Mouse (Mus musculus): ENCODE measurements around the gene Htr1d. TPM values are rescaled to one million over a fixed set of nuclear protein-coding genes. Genes with fewer than 3 reads are reported as not detected.

The Htr1d gene
- polyA plus RNA-seq, 1 experiment from 2014 or later = 0.17 TPM

DNA sequence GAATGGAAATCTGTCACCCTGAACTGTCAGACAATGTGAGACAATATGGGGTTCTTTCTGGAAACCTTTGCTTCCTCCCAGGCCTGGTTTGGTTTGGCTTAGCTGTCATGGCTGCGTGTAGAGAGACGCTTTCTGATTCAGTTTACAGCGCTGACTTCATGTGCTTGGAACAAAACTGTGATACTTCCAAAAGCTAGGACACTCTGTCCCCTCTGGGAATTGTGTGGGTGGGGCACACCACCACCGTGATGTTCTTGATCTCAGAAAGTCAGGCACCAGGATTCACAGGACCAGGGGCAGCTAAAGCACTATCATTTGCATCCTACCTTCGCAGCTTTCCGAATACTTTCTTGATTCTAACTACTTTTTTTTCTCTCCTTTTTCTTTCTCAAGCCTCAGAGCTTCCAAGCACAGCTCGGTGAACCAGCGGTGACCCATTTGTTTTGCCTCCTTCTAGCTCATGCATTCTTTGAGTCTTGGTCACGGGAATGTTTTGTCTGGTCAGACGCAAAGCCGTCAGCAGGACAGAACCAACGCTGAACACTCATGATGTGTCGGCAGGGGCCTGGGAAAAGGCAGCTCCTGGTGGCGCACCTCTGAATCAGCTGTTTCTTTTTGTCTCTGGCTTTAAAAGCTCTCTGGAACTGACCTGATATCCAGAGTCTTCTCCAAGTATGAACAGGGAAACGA lies 18.2 kb downstream of the Htr1d start:
- 70% methylated on average over 15 of the region's 15 CpGs for WGBS
- no peak for DNase-seq (ENCODE audit: low spot score)
- no peak for ATAC-seq (ENCODE audit: insufficient read depth, low FRiP score, low TSS enrichment)

DNA sequence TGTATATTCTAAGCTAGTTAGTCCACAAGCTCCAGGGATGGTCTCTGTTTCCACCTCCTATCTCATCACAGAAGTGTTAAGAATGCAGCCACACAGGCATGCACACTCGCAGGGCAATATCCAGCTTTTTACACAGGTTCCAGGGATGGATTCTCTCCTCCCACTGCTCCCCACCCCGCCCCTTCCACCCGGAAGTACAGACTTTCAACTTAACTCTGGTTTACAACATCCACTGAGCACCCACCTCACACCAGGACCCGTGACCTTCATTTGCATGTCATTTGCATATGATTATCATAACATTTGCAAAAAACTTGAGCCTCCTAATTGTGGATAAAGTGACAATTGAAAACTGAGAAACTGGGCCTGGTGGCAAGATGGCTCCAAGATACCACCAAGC lies 21.2 kb downstream of the Htr1d start:
- ATAC-seq (ENCODE audit: insufficient read depth, low FRiP score, low TSS enrichment) = no peak
- 72% methylated on average over 4 of the region's 4 CpGs for WGBS
- Histone ChIP-seq H3K9ac (ENCODE audit: low read length) (no peak overlapping the region), H3K4me3 (ENCODE audit: low read depth, low read length) (no peak overlapping the region), H3K27ac (ENCODE audit: low read depth, low read length) (no peak overlapping the region), H3K9me3 (ENCODE audit: control insufficient read depth, low read length) (no peaks in the 10 kb centered on the region), H3K27me3 (ENCODE audit: control insufficient read depth, insufficient read depth, low read length) (no peaks in the 10 kb centered on the region), H3K4me2 (ENCODE audit: low read depth) (no peak overlapping the region), H3K4me1 (ENCODE audit: control insufficient read depth, insufficient read depth, low read length) (no peaks in the 10 kb centered on the region), H3K36me3 (ENCODE audit: control insufficient read depth, insufficient read depth, low read length) (no peaks in the 10 kb centered on the region)
- no peak for DNase-seq (ENCODE audit: low spot score)

More for the DNA sequence above, 18.2 kb downstream of the Htr1d start:
- Histone ChIP-seq H3K27ac (ENCODE audit: low read depth, low read length) (no peak overlapping the region), H3K4me1 (ENCODE audit: control insufficient read depth, insufficient read depth, low read length) (no peaks in the 10 kb centered on the region), H3K4me2 (ENCODE audit: low read depth) (no peak overlapping the region), H3K9ac (ENCODE audit: low read length) (no peak overlapping the region), H3K36me3 (ENCODE audit: control insufficient read depth, insufficient read depth, low read length) (no peaks in the 10 kb centered on the region), H3K4me3 (ENCODE audit: low read depth, low read length) (no peak overlapping the region), H3K9me3 (ENCODE audit: control insufficient read depth, low read length) (no peaks in the 10 kb centered on the region), H3K27me3 (ENCODE audit: control insufficient read depth, insufficient read depth, low read length) (no peaks in the 10 kb centered on the region)

GRCm38 (mm10) chr4:136449795-136450194 lies 26.5 kb downstream of the Htr1d start:
- no peaks in the 10 kb centered on the region for H3K27me3 ChIP-seq (ENCODE audit: control insufficient read depth, insufficient read depth, low read length)
- no peak overlapping the region for H3K4me2 ChIP-seq (ENCODE audit: low read depth)
- no peaks in the 10 kb centered on the region for H3K9me3 ChIP-seq (ENCODE audit: control insufficient read depth, low read length)
- ATAC-seq (ENCODE audit: insufficient read depth, low FRiP score, low TSS enrichment) = no peak
- no peaks in the 10 kb centered on the region for H3K36me3 ChIP-seq (ENCODE audit: control insufficient read depth, insufficient read depth, low read length)
- no peak overlapping the region for H3K4me3 ChIP-seq (ENCODE audit: low read depth, low read length)
- no peak for DNase-seq (ENCODE audit: low spot score)
- H3K27ac ChIP-seq (ENCODE audit: low read depth, low read length) = no peak overlapping the region
- H3K9ac ChIP-seq (ENCODE audit: low read length) = no peak overlapping the region
- WGBS = 91% methylated on average over 5 of the region's 5 CpGs
- no peaks in the 10 kb centered on the region for H3K4me1 ChIP-seq (ENCODE audit: control insufficient read depth, insufficient read depth, low read length)

DNA sequence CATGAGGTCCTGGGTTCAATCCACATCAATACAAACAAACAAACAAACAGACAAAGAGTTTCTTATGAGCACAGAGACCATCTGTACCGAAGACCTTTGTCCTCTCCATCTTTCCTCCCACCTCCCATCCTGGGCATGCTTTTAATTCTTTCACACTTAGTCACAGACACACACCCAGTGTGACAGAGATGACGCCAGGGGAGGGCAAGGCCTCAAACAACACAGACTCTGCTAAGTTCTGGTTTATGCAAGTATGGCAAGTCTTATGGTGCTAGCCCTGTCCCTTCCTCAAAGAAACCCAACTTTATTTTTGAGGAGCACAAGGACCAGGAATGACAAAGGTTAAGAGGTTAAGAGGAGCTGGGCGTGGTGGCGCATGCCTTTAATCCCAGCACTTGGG lies 26.9 kb downstream of the Htr1d start:
- no peaks in the 10 kb centered on the region for H3K4me1 ChIP-seq (ENCODE audit: control insufficient read depth, insufficient read depth, low read length)
- ATAC-seq (ENCODE audit: insufficient read depth, low FRiP score, low TSS enrichment) (no peak), DNase-seq (ENCODE audit: low spot score) (no peak)
- no peaks in the 10 kb centered on the region for H3K27me3 ChIP-seq (ENCODE audit: control insufficient read depth, insufficient read depth, low read length)
- no peak overlapping the region for H3K9ac ChIP-seq (ENCODE audit: low read length)
- H3K4me3 ChIP-seq (ENCODE audit: low read depth, low read length) = no peak overlapping the region
- no peaks in the 10 kb centered on the region for H3K36me3 ChIP-seq (ENCODE audit: control insufficient read depth, insufficient read depth, low read length)
- H3K9me3 ChIP-seq (ENCODE audit: control insufficient read depth, low read length) = no peaks in the 10 kb centered on the region
- H3K27ac ChIP-seq (ENCODE audit: low read depth, low read length) = no peak overlapping the region
- WGBS = 83% methylated on average over 4 of the region's 4 CpGs
- no peak overlapping the region for H3K4me2 ChIP-seq (ENCODE audit: low read depth)

DNA sequence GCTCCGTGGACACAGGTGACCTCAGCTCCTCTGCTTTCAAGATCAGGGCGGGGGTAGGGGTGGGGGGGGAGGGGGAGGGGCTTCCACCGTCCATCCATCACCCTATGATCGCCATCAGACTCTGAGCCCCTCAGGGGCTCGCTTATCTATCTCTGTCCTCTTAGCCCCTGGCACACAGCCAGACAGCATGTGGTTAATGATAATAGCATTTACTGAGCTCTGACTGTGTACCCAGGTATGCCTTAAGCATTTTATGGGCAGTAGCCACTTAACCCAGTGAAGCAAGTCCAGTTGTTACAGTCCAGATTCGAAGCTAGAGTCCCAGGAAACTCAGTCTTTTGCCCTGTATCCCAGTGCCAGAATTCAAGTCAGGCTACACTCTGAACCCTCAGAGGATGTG lies 28.2 kb downstream of the Htr1d start:
- Histone ChIP-seq H3K27ac (ENCODE audit: low read depth, low read length) (no peak overlapping the region), H3K4me2 (ENCODE audit: low read depth) (no peak overlapping the region), H3K9ac (ENCODE audit: low read length) (no peak overlapping the region), H3K9me3 (ENCODE audit: control insufficient read depth, low read length) (no peaks in the 10 kb centered on the region), H3K27me3 (ENCODE audit: control insufficient read depth, insufficient read depth, low read length) (no peaks in the 10 kb centered on the region), H3K36me3 (ENCODE audit: control insufficient read depth, insufficient read depth, low read length) (no peaks in the 10 kb centered on the region), H3K4me3 (ENCODE audit: low read depth, low read length) (no peak overlapping the region), H3K4me1 (ENCODE audit: control insufficient read depth, insufficient read depth, low read length) (no peaks in the 10 kb centered on the region)
- 10% methylated on average over 5 of the region's 6 CpGs for WGBS
- DNase-seq (ENCODE audit: low spot score) (peak; percentile 55), ATAC-seq (ENCODE audit: insufficient read depth, low FRiP score, low TSS enrichment) (no peak)

DNA sequence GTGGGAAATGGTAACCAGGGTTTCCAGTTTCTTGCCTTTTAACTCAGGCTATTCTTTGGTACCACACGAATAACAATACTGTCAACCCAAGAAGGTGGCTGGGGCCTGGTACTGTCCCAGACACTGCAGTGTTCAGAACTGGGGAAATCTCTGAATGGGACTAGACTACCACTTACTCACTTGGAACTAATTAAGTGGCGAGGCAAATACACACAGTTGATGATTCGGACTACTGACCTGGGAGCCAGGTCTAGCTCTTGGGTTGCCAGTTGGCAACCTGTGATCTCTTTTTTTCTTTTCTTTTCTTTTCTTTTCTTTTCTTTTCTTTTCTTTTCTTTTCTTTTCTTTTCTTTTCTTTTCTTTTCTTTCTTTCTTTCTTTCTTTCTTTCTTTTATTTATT lies 29.0 kb downstream of the Htr1d start:
- Histone ChIP-seq H3K27me3 (ENCODE audit: control insufficient read depth, insufficient read depth, low read length) (no peaks in the 10 kb centered on the region), H3K36me3 (ENCODE audit: control insufficient read depth, insufficient read depth, low read length) (no peaks in the 10 kb centered on the region), H3K4me3 (ENCODE audit: low read depth, low read length) (no peak overlapping the region), H3K4me2 (ENCODE audit: low read depth) (no peak overlapping the region), H3K9me3 (ENCODE audit: control insufficient read depth, low read length) (no peaks in the 10 kb centered on the region), H3K4me1 (ENCODE audit: control insufficient read depth, insufficient read depth, low read length) (no peaks in the 10 kb centered on the region), H3K9ac (ENCODE audit: low read length) (no peak overlapping the region), H3K27ac (ENCODE audit: low read depth, low read length) (no peak overlapping the region)
- ATAC-seq (ENCODE audit: insufficient read depth, low FRiP score, low TSS enrichment) (no peak), DNase-seq (ENCODE audit: low spot score) (no peak)
- 81% methylated on average over 3 of the region's 3 CpGs for WGBS

GRCm38 (mm10) chr4:136452792-136453191 lies 29.5 kb downstream of the Htr1d start:
- DNase-seq (ENCODE audit: low spot score) = no peak
- Histone ChIP-seq H3K9ac (ENCODE audit: low read length) (no peak overlapping the region), H3K4me3 (ENCODE audit: low read depth, low read length) (no peak overlapping the region), H3K27me3 (ENCODE audit: control insufficient read depth, insufficient read depth, low read length) (no peaks in the 10 kb centered on the region), H3K4me1 (ENCODE audit: control insufficient read depth, insufficient read depth, low read length) (no peaks in the 10 kb centered on the region), H3K36me3 (ENCODE audit: control insufficient read depth, insufficient read depth, low read length) (no peaks in the 10 kb centered on the region), H3K9me3 (ENCODE audit: control insufficient read depth, low read length) (no peaks in the 10 kb centered on the region), H3K4me2 (ENCODE audit: low read depth) (no peak overlapping the region), H3K27ac (ENCODE audit: low read depth, low read length) (no peak overlapping the region)
- WGBS = 49% methylated on average over 5 of the region's 5 CpGs
- ATAC-seq (ENCODE audit: insufficient read depth, low FRiP score, low TSS enrichment) = no peak

- Histone ChIP-seq H3K9ac (ENCODE audit: low read length) (no peak overlapping the region), H3K27me3 (ENCODE audit: control insufficient read depth, insufficient read depth, low read length) (no peaks in the 10 kb centered on the region), H3K36me3 (ENCODE audit: control insufficient read depth, insufficient read depth, low read length) (no peaks in the 10 kb centered on the region), H3K9me3 (ENCODE audit: control insufficient read depth, low read length) (no peaks in the 10 kb centered on the region), H3K4me1 (ENCODE audit: control insufficient read depth, insufficient read depth, low read length) (no peaks in the 10 kb centered on the region), H3K4me2 (ENCODE audit: low read depth) (no peak overlapping the region; the same call in 1 of the 2 replicates), H3K4me3 (ENCODE audit: low read depth, low read length) (no peak overlapping the region), H3K27ac (ENCODE audit: low read depth, low read length) (no peak overlapping the region)
- no peak for ATAC-seq (ENCODE audit: insufficient read depth, low FRiP score, low TSS enrichment)
- peak; percentile 89 for DNase-seq (ENCODE audit: low spot score)
- WGBS = 11% methylated on average over 10 of the region's 10 CpGs
Measured at GRCm38 (mm10) chr4:136454850-136455260, 31.5 kb downstream of the Htr1d start.

DNA sequence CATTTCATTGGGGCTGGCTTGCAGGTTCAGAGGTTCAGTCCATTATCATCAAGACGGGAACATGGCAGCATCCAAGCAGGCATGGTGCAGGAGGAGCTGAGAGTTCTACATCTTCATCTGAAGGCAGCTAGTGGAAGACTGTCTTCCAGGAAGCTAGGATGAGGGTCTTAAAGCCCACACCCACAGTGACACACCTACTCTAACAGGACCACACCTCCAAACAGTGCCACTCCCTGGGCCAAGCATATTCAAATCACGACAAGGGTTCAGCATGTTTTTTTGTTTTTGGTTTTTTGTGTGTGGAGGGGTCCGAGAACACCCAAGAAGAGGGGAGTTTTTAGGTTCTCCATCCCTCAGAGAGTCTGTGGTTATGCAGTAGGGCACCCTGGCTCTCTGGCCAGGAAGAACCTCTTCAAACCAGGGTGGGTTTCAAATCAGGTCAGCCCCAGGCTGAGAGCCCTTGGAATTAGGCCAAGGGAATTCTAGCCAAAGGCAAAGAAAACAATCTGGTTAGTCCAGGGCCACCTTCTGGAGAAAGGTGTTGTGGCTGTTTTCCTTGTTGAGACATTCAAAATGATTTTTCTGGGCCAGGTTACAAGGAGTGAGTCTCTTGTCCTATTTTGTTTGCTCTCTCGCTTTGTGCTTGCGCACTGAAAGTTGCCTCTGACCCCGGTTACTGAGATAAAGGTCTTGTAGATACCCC lies 33.3 kb downstream of the Htr1d start:
- WGBS = 94% methylated on average over 6 of the region's 6 CpGs
- no peak for DNase-seq (ENCODE audit: low spot score)

More for the DNA sequence above, 33.3 kb downstream of the Htr1d start:
- H3K36me3 ChIP-seq (ENCODE audit: control insufficient read depth, insufficient read depth, low read length) = no peaks in the 10 kb centered on the region
- no peak overlapping the region for H3K4me2 ChIP-seq (ENCODE audit: low read depth)
- ATAC-seq (ENCODE audit: insufficient read depth, low FRiP score, low TSS enrichment) = no peak
- H3K9ac ChIP-seq (ENCODE audit: low read length) = no peak overlapping the region
- H3K9me3 ChIP-seq (ENCODE audit: control insufficient read depth, low read length) = no peaks in the 10 kb centered on the region
- H3K27ac ChIP-seq (ENCODE audit: low read depth, low read length) = no peak overlapping the region
- no peak overlapping the region for H3K4me3 ChIP-seq (ENCODE audit: low read depth, low read length)
- H3K4me1 ChIP-seq (ENCODE audit: control insufficient read depth, insufficient read depth, low read length) = no peaks in the 10 kb centered on the region
- H3K27me3 ChIP-seq (ENCODE audit: control insufficient read depth, insufficient read depth, low read length) = peaks cover 7% of the 10 kb centered on the region; the same call in 1 of the 2 replicates
